Mouse (Mus musculus) MEL (cell line): ENCODE results near the gene Cfap161. TPM values are rescaled to one million over a fixed set of nuclear protein-coding genes. Genes with fewer than 3 reads are reported as not detected.

ENCODE experiments used
- DNase-seq: peaks from one replicate; pipeline ENCODE4 v3.0.0; 2011; ENCODE audit warnings: low read depth, low spot score
- H3K27ac ChIP-seq: 2 replicates; pipeline ENCODE4 v1.5.1; 2012; ENCODE audit warnings: low read depth, mild to moderate bottlenecking, control low read depth, low read length, moderate library complexity; ENCODE audit not compliant: control insufficient read depth
- H3K27me3 ChIP-seq, 2 experiments: fragments of 150-350 bp in 1 of 2; sonication (generic) in 1 of 2; 2 replicates each; pipeline ENCODE4 v1.6.1; 2012; ENCODE audit warnings: low read length in 2 of 2, mild to moderate bottlenecking in 2 of 2, improper control_type of control experiment in 1 of 2, moderate library complexity in 1 of 2; ENCODE audit not compliant: insufficient read depth in 2 of 2, control insufficient read depth in 1 of 2
- H3K36me3 ChIP-seq, 2 experiments: 2 replicates each; pipeline ENCODE4 v1.6.1; 2012 to 2014; ENCODE audit warnings: low read length in 2 of 2, improper control_type of control experiment in 1 of 2, inconsistent platforms in 1 of 2, mild to moderate bottlenecking in 1 of 2; ENCODE audit not compliant: insufficient read depth in 2 of 2, control insufficient read depth in 1 of 2
- H3K4me1 ChIP-seq, 2 experiments: fragments of 150-350 bp in 1 of 2; sonication (generic) in 1 of 2; 2 replicates each; pipeline ENCODE4 v1.6.1; 2012; ENCODE audit warnings: low read length in 2 of 2, improper control_type of control experiment in 1 of 2, mild to moderate bottlenecking in 1 of 2; ENCODE audit not compliant: insufficient read depth in 2 of 2, control insufficient read depth in 1 of 2
- H3K4me3 ChIP-seq, 2 experiments: fragments of 150-350 bp in 1 of 2; sonication (generic) in 1 of 2; 2 replicates each; pipeline ENCODE4 v1.5.1; 2012; ENCODE audit warnings: low read depth in 2 of 2, low read length in 2 of 2, mild to moderate bottlenecking in 2 of 2, moderate library complexity in 2 of 2, control low read depth in 1 of 2, improper control_type of control experiment in 1 of 2; ENCODE audit not compliant: control insufficient read depth in 1 of 2, insufficient read depth in 1 of 2
- H3K79me2 ChIP-seq: 2 replicates; pipeline ENCODE4 v1.6.1; 2012; ENCODE audit warnings: mild to moderate bottlenecking, low read length, moderate library complexity; ENCODE audit not compliant: control insufficient read depth, poor library complexity, insufficient read depth
- H3K9ac ChIP-seq: 2 replicates; pipeline ENCODE4 v1.6.1; 2012; ENCODE audit warnings: low read depth, mild to moderate bottlenecking, control low read depth, low read length, moderate library complexity; ENCODE audit not compliant: control insufficient read depth, poor library complexity, severe bottlenecking
- H3K9me3 ChIP-seq: fragments of 150-350 bp; sonication (generic); replicated peaks from 2 replicates; pipeline ENCODE4 v1.6.1; 2012; ENCODE audit warnings: mild to moderate bottlenecking, low read length, improper control_type of control experiment, moderate library complexity; ENCODE audit not compliant: insufficient read depth
- CHD1 ChIP-seq: IDR thresholded peaks from 2 replicates; pipeline ENCODE4 v1.6.1; 2012; ENCODE audit warnings: low read depth, mild to moderate bottlenecking, inconsistent platforms, low read length, improper control_type of control experiment
- CHD2 ChIP-seq: IDR thresholded peaks from 2 replicates; pipeline ENCODE4 v1.6.1; 2011; ENCODE audit warnings: low read length, improper control_type of control experiment
- ELF1 ChIP-seq: IDR thresholded peaks from 2 replicates; pipeline ENCODE4 v1.6.1; 2014; ENCODE audit warnings: low read depth, mild to moderate bottlenecking, inconsistent platforms, low read length, improper control_type of control experiment, moderate library complexity
- EP300 ChIP-seq, 2 experiments: IDR thresholded peaks; 2 replicates each; pipeline ENCODE4 v1.6.1; 2011; ENCODE audit warnings: improper control_type of control experiment in 2 of 2, low read length in 2 of 2, low read depth in 1 of 2, mild to moderate bottlenecking in 1 of 2
- JUND ChIP-seq: IDR thresholded peaks from 2 replicates; pipeline ENCODE4 v1.6.1; 2011; ENCODE audit warnings: low read depth, mild to moderate bottlenecking, improper control_type of control experiment, low read length
- MYB ChIP-seq: IDR thresholded peaks from 2 replicates; pipeline ENCODE4 v1.6.1; 2011; ENCODE audit warnings: mild to moderate bottlenecking, low read depth, low read length, improper control_type of control experiment
- MYC ChIP-seq: IDR thresholded peaks from 2 replicates; pipeline ENCODE4 v1.6.1; 2011; ENCODE audit warnings: low read depth, mild to moderate bottlenecking, low read length, improper control_type of control experiment, moderate library complexity
- NELFE ChIP-seq: IDR thresholded peaks from 2 replicates; pipeline ENCODE4 v1.6.1; 2011; ENCODE audit warnings: low read depth, low read length, improper control_type of control experiment
- NRF1 ChIP-seq: IDR thresholded peaks from 2 replicates; pipeline ENCODE4 v1.6.1; 2014; ENCODE audit warnings: low read depth, mild to moderate bottlenecking, inconsistent platforms, low read length, improper control_type of control experiment, moderate library complexity; ENCODE audit not compliant: poor library complexity, insufficient read depth, severe bottlenecking
- POLR2AphosphoS2 ChIP-seq: IDR thresholded peaks from 2 replicates; pipeline ENCODE4 v1.6.1; 2011; ENCODE audit warnings: low read length, improper control_type of control experiment
- RAD21 ChIP-seq: IDR thresholded peaks from 2 replicates; pipeline ENCODE4 v1.6.1; 2011; ENCODE audit warnings: mild to moderate bottlenecking, low read depth, low read length, improper control_type of control experiment
- SIN3A ChIP-seq: IDR thresholded peaks from 2 replicates; pipeline ENCODE4 v1.6.1; 2012; ENCODE audit warnings: low read length, improper control_type of control experiment, inconsistent platforms
- SMC3 ChIP-seq: IDR thresholded peaks from 2 replicates; pipeline ENCODE4 v1.6.1; 2011; ENCODE audit warnings: low read depth, low read length, improper control_type of control experiment
- TAL1 ChIP-seq: IDR thresholded peaks from 2 replicates; pipeline ENCODE4 v1.6.1; 2012; ENCODE audit warnings: mild to moderate bottlenecking, inconsistent platforms, low read length, moderate library complexity, mixed read lengths
- ZC3H11A ChIP-seq: IDR thresholded peaks from 2 replicates; pipeline ENCODE4 v1.6.1; 2012; ENCODE audit warnings: low read depth, mild to moderate bottlenecking, inconsistent platforms, low read length, improper control_type of control experiment
- polyA plus RNA-seq, 2 experiments: library from polyadenylated mRNA; stranded (reverse) in 1 of 2; unstranded in 1 of 2; fragments of >175 nt in 1 of 2; fragments of >200 nt in 1 of 2; gene quantifications; 2 replicates each; pipeline versions ENCODE4 v1.2.1 to v1.2.4; 2012; ENCODE audit warnings: low replicate concordance in 2 of 2, low read depth in 1 of 2; ENCODE audit not compliant: insufficient read length in 2 of 2, insufficient read depth in 1 of 2, missing spikeins in 1 of 2
- total RNA-seq: library from RNA; depleted of rRNA; stranded (reverse); fragments of 300-350 nt; gene quantifications from 2 replicates; pipeline ENCODE4 v1.2.3, GENCODE M21; 2012

Cfap161 gene
- total and polyA plus RNA-seq, 3 experiments, result not detected

DNA sequence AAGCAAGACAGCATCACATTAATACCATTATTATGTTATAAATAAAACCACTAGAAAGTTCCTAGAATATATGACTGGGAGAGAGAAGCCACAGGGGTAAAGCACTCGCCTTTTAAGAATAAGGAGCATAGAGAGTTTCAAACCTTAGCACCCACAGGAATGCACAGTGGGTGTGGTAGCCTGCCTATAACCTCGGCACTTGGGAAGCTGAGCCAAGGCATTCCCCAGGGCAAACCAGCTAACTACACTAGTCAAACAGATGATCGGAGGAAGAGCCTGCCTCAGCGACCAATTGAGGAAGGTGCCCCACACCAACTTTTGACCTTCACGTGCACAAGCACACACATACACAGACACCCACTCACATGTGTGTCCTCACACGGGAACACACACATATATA is 63.4 kb downstream of the Cfap161 start:
- Histone ChIP-seq H3K27ac (no peak overlapping the region), H3K9ac (no peak overlapping the region), H3K79me2 (no peaks in the 10 kb centered on the region), H3K27me3 (no peaks in the 10 kb centered on the region), H3K4me1 (no peaks in the 10 kb centered on the region), H3K4me3 (no peak overlapping the region), H3K36me3 (no peaks in the 10 kb centered on the region), H3K9me3 (no peaks in the 10 kb centered on the region)
- no peak for DNase-seq
- TF ChIP-seq SIN3A, result no peak
- TF ChIP-seq NRF1, result no peak
- TF ChIP-seq SMC3, result no peak
- no peak for TF ChIP-seq JUND
- no peak for TF ChIP-seq CHD2
- TF ChIP-seq TAL1, result no peak
- TF ChIP-seq MYC, result no peak
- TF ChIP-seq ZC3H11A, result no peak
- TF ChIP-seq EP300 (IDR thresholded peaks at IDR 0.05; ENCODE audit: low read depth in 1 of 2, low read length in 2 of 2), result no peak
- no peak for TF ChIP-seq POLR2AphosphoS2
- TF ChIP-seq CHD1, result no peak

DNA sequence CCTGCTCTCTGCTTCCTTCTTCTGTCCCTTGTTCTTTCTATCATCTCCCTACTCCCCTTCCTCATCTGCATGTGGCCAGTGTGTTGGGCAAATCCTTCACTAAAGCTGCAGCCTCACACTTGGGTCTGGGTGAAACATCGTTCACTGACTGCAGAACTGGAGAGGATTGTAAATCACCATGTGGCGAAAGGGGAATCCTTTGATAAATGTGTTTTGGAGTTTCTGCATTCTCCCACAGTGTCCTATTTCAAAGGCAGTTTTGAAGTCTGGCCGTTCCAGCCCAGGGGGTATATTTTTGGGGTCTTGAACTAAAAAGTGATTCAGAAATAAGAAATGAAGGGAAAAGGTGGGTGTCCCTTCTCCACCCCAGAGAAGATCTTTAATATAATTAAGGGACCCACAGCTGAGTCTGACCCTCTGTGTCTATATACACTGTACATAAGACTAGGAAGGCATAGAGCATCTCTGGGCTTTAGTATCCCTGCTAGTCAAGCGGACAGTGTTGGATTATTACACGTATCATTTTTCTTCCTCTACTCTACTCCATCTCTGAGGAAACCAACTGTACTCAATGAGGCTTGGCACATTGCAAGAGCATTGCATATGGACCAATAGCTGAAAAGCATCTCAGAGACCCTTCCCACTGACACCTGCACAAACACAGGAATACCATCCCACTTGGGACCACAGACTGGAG is 67.6 kb downstream of the Cfap161 start:
- TF ChIP-seq RAD21 (no peak), MYB (no peak), NRF1 (no peak)
- Histone ChIP-seq H3K9me3 (no peaks in the 10 kb centered on the region), H3K4me3 (no peak overlapping the region), H3K27ac (no peak overlapping the region), H3K4me1 (no peaks in the 10 kb centered on the region), H3K36me3 (no peaks in the 10 kb centered on the region), H3K79me2 (no peaks in the 10 kb centered on the region), H3K27me3 (no peaks in the 10 kb centered on the region), H3K9ac (no peak overlapping the region)
- no peak for DNase-seq

DNA sequence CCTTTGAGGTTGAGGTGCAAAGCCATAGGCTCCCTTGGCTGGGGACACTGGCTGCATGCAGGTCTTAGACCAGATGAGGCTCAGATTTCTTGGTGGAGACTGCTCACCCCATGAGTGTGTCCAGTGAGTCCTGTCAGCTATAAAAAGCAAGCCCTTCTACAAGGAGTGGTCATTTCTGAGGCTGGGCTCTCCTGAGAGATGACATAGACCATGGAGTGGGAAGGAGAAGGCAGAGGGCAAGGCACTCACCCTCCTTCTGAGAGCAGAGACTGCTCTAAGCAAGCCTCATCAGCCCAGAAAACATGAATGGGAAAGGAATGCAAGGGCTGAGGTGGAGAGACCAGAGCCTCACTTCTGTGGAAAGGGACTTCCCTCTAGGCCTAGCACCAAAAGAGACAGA is 68.9 kb downstream of the Cfap161 start:
- no peaks in the 10 kb centered on the region for H3K36me3 ChIP-seq
- TF ChIP-seq NELFE (no peak), ELF1 (no peak), MYB (no peak)
- H3K9me3 ChIP-seq, result no peaks in the 10 kb centered on the region

More for the DNA sequence above, 68.9 kb downstream of the Cfap161 start:
- H3K27me3 ChIP-seq, result no peaks in the 10 kb centered on the region
- H3K79me2 ChIP-seq, result no peaks in the 10 kb centered on the region
- H3K9ac ChIP-seq, result no peak overlapping the region
- DNase-seq, result no peak
- H3K27ac ChIP-seq, result no peak overlapping the region
- H3K4me3 ChIP-seq, result no peak overlapping the region
- H3K4me1 ChIP-seq, result no peaks in the 10 kb centered on the region
